Mouse (Mus musculus) brown adipose tissue, adult 24 weeks (tissue): ENCODE data around the gene Gm44511. TPM values are rescaled to one million over a fixed set of nuclear protein-coding genes. Genes with fewer than 3 reads are reported as not detected.
"Not testable (repeated sequence)": the region's sequence is repeated elsewhere in the genome, so short reads cannot be mapped to it uniquely, and the experiment has no call there.

ENCODE experiments used
- H3K27ac ChIP-seq: fragments of 200-500 bp; replicated peaks from 2 replicates; pipeline ENCODE4 v1.5.1; 2012; ENCODE audit warnings: low read depth, mild to moderate bottlenecking, low read length
- H3K4me1 ChIP-seq: fragments of 200-500 bp; 2 replicates; pipeline ENCODE4 v1.6.1; 2012; ENCODE audit warnings: low read length, mixed read lengths; ENCODE audit not compliant: control insufficient read depth, insufficient read depth, insufficient read length
- H3K4me3 ChIP-seq: fragments of 200-500 bp; 2 replicates; pipeline ENCODE4 v1.5.1; 2012; ENCODE audit warnings: low read depth, mild to moderate bottlenecking, low read length, moderate library complexity; ENCODE audit not compliant: insufficient read depth
- polyA plus RNA-seq: library from polyadenylated mRNA; stranded (reverse); fragments of >200 nt; gene quantifications from 2 replicates; pipeline ENCODE4 v1.2.4, GENCODE M21; 2012; ENCODE audit not compliant: missing spikeins, insufficient read depth, insufficient read length

Gm44511 gene
- polyA plus RNA-seq, 1 experiment, result not detected

DNA sequence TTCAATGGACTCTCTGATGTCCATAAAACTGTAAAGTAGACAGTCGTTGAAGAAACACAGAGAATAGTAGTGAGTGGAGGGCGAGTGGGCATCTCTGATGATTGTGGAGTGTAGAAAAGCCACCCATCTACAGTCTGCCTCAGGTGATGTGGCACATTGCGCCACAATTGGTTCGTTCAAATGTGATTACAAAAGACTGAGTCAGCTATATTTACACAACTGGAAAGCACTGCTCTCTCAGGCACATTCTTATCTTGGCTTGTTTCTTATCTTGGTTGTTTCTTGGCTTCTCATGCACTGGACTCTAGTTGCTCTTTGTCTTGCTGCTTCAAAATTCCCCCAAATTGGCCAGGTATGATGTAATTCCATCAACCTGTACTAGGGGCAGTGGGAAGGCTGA, 9.5 kb upstream of the Gm44511 start:
- 0 out of 2 replicates have a peak, but pooled peaks cover 2% of the 10 kb centered on the region for H3K4me1 ChIP-seq
- no peak overlapping the region for H3K27ac ChIP-seq
- H3K4me3 ChIP-seq, result no peak overlapping the region

DNA sequence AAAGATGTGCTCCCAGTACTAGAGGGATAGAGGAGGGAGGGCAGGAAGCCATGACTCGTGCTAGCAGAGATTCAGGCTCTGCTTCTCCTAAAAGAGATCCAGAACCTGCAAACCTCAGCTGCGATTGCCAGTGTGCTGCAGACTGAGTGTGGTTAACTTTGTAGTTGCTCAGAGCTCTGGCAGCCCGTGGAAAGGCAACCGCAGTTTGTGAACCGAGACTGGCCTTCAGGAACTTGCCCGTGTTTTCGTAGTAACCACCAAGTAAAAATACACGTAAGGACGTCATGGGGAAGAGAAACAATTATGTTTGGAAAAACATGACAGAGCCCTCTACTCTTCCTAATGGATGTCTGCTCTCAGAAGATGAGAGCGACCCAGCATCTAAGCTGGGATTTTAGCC, 6.9 kb upstream of the Gm44511 start:
- Histone ChIP-seq H3K4me1 (no peaks in the 10 kb centered on the region), H3K4me3 (no peak overlapping the region), H3K27ac (no peak overlapping the region)

DNA sequence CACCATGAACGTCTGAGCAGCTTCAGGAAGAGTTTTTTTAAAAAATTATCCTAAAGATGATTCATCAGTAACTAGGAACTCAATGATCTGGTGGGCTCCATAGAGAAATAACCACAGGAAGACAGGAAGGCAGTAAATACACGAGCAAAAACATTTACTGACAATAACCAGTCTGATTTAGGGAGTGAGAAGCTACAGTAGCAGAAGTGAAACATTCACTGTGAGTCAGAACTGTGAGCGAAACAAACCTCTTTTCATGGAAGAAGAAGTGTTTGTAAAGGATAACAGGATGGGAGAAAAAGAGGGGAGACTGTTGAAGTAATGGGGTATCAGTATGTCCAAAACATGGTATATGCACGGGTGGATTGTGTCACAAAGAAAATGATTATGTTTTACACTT, 3.7 kb upstream of the Gm44511 start:
- H3K4me3 ChIP-seq, result no peak overlapping the region
- no peaks in the 10 kb centered on the region for H3K4me1 ChIP-seq
- H3K27ac ChIP-seq, result no peak overlapping the region

DNA sequence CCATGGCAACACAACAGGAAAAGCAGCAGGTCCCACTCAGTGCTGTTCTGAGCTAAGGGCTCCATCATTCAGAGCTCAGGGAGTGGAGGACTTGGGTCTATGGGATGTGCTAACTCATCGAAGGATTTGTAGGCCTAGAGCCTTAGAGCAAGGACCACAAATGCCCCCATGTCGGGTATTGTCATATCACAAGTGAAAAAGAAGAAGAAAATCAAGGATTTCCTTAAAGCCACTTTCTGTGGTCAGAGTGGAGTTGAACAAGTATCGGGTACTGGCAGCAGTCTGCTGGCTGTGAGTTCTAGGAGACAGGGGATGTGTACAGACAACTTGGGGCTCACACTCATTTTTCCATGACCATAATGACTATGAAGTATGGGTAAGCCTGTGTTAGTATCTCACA, 666 bp upstream of the Gm44511 start:
- Histone ChIP-seq H3K27ac (no peak overlapping the region), H3K4me1 (no peaks in the 10 kb centered on the region), H3K4me3 (no peak overlapping the region)

DNA sequence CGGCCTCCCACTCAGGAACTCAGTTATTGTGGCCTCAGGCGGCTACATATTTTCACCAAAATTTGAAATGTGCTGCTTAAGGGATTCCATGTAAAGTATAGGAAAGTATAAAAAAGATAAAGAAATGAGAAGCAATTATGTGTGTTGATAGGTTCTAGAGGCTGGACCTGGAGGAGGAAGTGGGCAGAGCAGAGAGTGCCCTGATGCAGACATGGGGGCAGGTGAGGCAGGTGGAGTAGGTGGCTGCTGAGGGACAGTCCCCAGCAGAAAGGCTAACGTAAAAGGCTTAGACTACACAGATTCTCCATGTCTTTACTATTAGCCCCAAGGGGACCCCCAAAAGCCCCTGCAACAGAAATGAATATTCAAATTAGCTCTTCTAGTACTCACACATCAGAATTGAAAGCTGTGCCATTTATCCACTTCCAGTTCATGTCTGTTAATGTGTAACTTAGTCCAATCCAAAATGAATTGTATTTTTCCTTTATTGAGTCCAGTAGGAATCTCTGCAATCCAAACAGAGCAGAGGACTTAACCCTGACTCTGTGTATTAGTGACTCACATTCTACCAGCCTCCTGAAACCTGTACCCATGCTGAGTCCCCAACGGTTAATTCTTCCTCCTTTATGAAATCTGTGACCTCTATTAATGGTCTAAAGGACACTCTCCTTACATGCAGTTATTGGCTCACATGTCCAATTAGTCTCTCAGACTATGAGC, 7.9 kb downstream of the Gm44511 start:
- Histone ChIP-seq H3K4me3 (no peak overlapping the region), H3K27ac (no peak overlapping the region), H3K4me1 (no peaks in the 10 kb centered on the region)

DNA sequence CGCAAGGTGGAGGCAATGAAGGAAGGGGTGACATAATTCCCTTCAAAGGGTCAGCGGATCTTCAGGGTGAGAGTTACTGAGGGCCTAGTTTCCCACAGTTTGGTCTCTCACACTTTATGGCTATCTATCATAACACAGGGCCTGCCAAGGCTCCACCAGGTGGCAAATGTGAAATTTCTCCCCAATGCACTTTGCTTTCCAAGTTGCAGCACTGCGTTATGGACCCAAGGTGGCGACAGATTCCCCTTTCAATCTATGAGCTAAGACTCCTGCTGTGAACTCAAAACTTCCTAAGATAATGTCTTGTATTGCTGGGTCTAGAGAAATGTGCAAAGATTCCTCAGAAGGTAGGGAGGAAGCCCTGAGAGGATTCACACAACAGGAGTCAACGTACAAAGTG, 17.6 kb downstream of the Gm44511 start:
- no peak overlapping the region for H3K4me3 ChIP-seq

DNA sequence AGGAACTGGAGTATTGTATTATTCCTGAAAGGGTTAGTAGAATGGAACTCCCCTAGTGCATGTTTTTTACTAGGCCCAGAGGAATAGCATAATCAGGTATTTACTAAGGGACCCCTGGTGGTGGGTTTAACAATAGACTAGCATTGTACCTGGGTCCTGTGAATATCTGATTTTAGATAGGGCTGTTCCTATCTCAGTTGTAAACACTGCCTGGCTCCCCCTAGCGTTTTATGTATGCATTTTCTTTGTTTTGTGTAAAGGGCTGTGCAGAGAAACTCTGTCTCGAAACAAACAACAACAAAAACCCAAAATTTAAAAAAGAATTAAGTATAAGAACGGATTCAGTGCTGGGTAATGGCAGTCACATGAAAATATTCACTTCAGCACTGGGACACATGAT, 19.1 kb downstream of the Gm44511 start:
- Histone ChIP-seq H3K4me1 (no peaks in the 10 kb centered on the region), H3K4me3 (no peak overlapping the region), H3K27ac (no peak overlapping the region)

More for the DNA sequence above, 17.6 kb downstream of the Gm44511 start:
- H3K27ac ChIP-seq, result no peak overlapping the region
- H3K4me1 ChIP-seq, result no peaks in the 10 kb centered on the region

DNA sequence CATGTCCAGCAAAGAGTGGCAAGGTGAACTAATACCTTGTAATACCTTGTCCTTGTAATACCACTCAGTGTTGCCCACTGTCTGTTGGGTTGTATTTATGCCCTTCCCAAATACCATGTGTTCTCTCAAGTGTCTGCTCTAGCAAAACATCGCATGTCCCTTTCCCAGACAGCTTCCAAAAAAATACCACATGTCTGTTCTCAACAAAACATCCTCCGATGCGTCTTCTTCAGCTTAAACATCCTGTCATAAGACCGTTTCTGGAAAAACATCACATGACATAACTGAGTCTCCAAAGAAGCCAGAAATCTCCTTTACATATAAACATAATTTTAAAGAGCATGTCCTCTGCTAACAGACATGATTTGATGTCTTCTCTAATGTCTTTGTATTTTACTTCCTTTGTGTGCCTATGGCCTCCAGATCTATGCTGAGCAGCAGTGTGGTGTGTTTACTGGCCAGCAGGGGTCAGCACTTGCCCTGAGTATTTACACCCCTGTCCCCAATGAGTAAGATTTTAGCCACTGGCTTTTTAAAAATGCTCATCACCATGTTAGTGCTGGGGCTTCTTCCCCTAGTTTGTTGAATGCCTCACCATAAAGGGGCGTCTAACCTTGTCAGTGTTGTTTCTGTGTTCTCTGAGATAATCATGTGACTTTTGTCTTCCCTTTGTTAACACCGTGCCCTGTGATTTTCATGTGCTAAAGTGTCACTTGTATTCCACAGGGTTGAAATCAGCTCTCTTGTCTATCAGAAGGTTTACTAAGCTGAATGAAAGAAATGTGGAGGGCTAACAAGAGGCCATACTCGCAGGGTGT, 21.1 kb downstream of the Gm44511 start:
- H3K27ac ChIP-seq, H3K4me1 ChIP-seq, H3K4me3 ChIP-seq: not testable (repeated sequence)

DNA sequence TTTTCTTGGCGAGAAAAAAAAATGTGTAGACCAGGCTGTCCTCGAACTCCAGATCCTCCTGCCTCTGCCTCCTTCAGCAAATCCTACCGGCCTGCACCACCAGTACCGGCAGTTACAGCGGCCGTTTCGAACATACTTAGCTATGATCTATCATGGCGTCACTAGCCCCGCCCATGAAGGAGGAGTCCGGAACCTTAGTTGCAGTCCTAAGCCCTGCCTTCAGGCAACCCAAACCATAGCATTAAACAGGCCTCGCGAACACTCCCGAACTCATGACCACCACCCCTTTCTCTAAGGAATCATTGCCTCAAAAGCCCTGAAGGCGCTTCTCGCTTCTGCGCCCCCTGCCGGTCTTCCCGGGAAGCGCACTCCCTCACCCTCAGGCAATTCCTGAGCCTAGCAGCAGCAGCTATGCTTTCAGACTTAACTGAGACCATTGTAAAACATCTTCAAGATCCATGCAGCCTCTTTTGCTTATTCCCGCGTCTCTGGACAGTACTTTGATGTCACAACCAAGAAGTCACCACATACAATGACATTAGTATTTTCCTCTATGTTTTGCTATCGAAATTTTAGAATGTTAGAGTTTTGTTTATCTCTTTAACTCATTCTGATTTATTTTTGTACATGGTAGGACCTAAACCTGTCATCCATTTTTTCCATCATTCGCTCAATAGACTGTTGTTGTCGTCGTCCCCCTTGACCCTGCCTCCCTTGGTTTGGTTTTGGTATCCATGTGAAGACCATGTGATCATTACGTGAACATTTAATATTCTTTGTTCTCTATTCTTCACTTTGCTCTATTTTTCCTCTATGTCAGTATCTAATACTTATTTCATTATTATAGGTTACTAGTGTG, 22.9 kb downstream of the Gm44511 start:
- Histone ChIP-seq H3K4me3 (peak overlapping the region; percentile 45), H3K27ac (no peak overlapping the region), H3K4me1 (0 out of 2 replicates have a peak, but pooled peaks cover 1% of the 10 kb centered on the region)

DNA sequence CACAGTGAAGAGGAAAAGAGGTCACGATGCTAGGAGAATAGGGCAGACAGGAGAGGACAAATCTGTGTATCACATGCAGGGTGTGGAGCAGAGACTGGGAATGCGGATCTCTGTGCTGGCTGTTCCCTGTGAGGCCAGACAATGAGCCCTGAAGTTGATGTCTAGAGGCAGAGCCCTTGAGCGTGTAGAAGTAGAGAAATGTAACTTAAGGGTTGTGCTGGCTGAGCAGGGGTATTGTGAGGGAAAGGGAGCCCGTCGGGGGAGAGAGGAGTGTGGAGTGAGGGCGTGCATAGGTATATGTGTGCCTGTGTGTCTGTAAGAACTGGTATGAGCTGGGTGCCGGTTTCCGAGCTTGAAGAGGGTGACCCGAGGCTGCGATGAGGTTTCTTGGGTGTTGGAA, 23.6 kb downstream of the Gm44511 start:
- peak overlapping the region; percentile 45 for H3K4me3 ChIP-seq
- H3K27ac ChIP-seq, result no peak overlapping the region

DNA sequence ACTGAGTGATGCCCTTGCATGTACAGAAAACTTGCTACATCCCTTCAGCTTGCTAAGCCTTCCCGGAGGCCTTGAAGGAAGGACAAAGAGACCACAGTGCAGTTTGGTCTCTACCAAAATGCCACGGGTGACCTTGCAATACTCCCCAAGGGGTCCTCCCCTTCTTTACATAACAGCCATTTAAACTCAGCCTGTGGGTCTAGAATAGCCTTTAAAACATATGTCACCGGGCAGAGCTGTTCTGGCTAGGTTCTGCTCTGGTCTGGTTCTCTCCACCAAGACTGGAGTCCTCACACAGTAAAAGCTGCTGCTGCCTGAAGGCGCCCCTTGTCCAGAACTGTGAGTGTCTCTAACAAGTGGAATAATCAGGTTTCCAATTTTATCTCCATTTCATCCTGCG, 25.4 kb downstream of the Gm44511 start:
- not testable (repeated sequence) for H3K27ac ChIP-seq, H3K4me3 ChIP-seq, H3K4me1 ChIP-seq

More for the DNA sequence above, 23.6 kb downstream of the Gm44511 start:
- H3K4me1 ChIP-seq, result 0 out of 2 replicates have a peak, but pooled peaks cover 3% of the 10 kb centered on the region

DNA sequence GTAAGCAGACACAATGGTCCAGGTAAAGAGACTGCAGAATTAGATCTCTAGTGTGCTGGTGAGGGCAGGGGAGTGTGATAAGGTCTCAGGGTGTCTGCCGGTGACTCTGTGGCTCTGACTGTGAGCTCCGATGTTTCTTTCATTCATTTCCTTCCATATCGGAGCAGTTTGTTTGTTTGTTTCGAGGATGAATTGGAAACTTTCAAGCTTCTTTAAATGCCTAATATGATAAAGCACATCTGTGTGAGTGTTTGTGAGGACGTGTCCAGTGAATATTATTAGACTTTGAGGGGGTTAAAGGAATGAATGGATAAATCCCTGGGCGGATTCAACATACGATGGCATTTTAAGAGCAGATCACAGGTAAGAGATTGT, 26.2 kb downstream of the Gm44511 start:
- Histone ChIP-seq H3K4me1 (0 out of 2 replicates have a peak, but pooled peaks cover 3% of the 10 kb centered on the region), H3K4me3 (peak overlapping the region; percentile 44), H3K27ac (no peak overlapping the region)

DNA sequence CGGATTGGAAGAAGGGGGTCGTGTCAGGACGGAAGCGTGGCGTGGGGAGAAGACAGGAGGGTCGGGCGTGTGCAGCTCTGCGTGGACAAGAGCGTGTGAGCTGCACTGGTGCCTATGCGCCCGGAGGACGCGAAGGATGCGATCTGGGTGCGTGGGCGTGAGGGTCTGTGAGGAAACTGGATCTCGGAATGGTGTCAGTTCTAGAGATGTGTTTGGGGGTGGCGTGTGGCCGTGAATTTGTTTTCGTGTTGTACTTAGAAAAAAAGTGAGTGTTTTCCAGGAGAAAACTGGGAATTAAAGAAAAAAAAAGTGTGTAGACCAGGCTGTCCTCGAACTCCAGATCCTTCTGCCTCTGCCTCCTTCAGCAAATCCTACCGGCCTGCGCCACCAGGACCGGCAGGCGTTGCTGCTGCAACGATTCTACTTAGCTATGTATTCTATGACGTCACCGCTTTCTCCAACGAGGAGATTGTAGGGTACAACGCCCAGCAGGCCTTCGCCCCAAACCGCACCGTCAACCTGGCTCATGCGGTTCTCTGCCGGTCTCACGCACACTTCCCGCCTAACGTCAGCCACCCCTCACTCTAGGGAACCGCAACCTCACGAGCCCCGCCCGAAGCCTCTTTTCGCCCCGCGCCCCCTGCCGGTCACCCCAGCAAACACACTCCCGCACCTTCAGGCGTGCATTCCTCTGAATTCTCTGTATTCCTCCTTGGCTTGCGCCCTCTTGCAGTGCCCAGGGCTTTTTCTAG, 26.8 kb downstream of the Gm44511 start:
- H3K4me1 ChIP-seq, result not testable (repeated sequence)
- peak overlapping the region; percentile 83 for H3K4me3 ChIP-seq
- peak overlapping the region; percentile 80 for H3K27ac ChIP-seq

DNA sequence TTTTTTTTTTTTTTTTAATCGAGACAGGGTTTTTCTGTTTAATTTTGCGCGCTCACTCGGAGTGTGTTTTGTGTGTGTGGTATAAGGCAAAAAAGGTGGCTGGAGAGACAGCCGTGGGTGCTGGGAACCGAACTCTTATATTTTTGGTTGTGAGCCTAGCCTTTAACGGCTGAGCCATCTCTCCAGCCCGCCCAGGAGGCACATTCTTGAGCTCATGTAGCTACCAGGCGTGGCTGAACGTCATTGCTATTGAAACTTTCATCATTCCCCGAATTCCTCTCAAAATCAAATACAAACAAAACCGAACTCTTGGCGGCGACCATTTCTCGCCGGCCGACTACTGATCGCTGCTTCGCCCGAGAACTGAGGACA, 27.4 kb downstream of the Gm44511 start:
- Histone ChIP-seq H3K4me3 (peak overlapping the region; percentile 83), H3K27ac (peak overlapping the region; percentile 70)
- not testable (repeated sequence) for H3K4me1 ChIP-seq
